Mouse (Mus musculus) left cerebral cortex, adult 8-10 months (tissue): ENCODE results near the gene Vcan. TPM values are rescaled to one million over a fixed set of nuclear protein-coding genes. Genes with fewer than 3 reads are reported as not detected.
"Not testable (repeated sequence)": the region's sequence is repeated elsewhere in the genome, so short reads cannot be mapped to it uniquely, and the experiment has no call there.

Source experiments
- DNase-seq, 2 experiments: peaks; one replicate each; pipeline ENCODE4 v3.0.0; 2022; ENCODE audit warnings: low spot score in 2 of 2
- total RNA-seq, 4 experiments: library from RNA; stranded (reverse); gene quantifications; 2 replicates each; pipeline ENCODE4 v1.2.4; 2022

Gene Vcan
- 10 to 100 TPM; 13.6 to 16.1 (median 14.6) TPM for total RNA-seq

DNA sequence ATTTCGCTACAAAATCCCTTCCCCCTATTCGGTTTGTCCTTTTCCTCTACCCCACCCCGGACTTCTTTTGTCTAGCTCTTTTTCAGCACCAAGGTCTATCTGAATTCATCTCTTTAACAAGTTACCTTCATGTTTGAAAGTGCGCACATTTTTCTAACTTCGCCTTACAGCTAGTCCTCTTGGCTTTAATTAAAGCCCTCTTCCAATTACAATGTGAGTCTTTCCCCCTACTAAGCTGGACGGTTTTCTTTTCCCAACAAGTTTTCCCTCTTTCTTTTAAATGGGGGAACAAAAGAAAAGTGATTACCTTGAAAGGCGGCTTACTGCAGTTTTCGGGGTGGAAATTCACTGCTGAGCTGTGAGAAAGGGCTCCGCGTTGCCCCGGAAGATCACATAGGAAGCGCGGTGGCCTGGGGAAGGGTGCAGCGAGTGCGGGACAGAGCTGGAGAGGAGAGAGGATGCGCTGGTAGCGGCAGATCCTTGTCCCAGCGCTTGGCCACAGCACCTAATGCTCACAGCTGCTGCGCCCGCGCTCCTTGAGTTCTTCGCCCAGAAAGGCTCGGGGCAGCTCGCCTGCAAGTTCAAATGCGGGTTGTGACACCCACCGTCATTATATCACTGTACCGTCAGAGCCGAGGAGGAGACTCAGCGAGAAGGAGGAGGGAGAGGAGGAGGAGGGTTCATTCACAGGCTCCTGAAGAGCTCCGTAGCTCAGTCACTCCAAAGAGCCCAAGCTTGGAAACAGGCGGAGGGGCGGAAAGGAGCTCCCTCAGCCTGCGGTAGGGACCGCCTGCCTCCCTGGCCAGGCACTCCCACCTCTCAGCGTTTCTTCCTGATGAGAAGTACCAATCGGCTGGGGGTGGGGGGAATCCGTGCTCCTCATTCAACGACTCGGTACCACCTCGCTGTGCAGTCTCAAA lies at the start of gene Vcan:
Vcan (minus strand) TSS at position 744 of the 920 bp plus-strand sequence.
- DNase-seq, result peak in 1 of 2 experiments; percentile 22

DNA sequence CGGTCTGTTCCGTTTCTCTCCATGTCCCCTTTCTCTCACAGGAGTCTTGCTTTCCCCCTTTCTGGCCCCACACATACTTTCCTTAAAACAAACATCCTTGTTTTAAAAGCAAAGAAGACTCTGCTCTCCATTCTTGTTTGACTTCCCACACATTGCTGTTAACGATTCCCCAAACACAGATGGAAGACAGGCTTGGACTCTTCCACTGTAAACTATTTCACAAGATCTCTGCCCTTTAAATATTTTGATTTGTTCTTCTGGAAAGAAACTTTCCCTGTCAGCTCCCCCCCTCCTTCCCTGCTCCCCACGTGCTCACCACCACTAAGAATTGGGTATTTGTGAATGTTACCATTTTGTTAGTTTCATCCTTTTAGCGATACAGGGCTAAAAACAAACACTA lies 49.2 kb upstream of the Vcan start:
- DNase-seq, result no peak

DNA sequence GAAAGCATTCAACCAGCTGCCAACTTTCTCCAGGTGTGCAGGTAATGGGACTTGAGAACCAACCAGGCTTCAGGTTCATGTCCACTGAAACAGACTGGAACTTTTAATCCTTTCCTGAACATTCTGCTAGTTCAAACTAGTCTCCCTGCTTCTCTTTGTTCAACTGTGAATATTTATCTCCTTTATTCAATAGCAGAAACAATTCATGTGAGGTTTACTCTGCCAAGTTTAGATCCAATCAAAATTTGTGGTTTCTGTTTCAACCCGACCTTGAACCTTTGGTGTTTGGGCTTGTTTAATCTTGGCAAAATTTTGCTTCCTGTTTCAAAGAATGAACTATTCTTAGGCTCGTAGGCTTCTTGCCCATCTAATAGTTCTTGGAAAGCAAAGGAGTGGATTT lies 40.6 kb upstream of the Vcan start:
- no peak for DNase-seq

DNA sequence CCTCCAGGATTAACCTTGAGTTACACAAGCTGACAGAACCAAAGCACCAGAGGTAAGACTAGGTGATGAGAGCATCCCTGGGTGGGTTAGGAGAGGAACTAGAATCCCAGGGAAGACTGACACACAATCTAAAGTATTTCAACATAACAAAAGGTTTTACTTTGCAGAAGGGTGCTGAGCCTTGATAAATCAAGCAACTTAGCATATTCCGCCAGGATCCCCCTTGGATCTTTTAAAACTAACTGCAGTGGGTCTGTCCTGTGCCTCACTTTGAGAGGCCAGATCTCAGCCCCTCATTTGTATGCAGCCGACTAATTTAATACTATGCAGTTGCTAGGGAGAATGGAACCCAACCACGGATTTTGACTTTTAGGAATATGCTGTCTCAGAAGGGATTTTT lies 38.0 kb upstream of the Vcan start:
- no peak for DNase-seq

DNA sequence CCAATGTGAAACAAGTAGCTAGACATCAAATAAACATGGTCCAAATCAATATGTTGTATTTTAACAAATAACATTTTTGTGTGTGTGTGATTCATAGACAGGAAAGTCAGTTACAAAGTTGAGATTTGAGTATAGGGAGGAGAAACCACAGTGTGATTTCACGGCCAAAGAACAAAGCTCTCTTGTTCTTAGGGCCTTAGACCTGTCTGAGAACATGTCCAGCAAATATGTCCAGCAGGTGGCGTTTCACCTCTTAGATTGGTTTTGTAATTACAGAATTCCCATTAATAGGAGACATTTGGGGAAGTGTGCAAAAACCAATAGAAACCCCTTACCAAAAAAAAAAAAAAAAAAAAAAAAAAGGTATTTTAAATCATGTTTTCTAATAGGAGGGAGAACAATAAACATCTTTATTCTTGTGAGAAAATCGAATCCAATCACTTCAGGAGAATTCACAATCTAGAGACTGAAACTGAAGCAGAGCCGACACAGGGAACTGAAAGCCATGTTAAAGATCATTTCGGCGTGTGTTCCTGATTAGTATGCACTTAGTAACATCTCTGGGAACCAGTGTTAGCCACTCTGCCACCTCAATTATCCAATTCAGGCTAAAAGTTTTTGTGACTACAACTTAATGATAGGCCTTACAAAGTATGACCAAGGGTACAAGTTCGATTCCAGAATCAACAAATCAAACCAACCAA lies 37.1 kb upstream of the Vcan start:
- DNase-seq, result peak; percentile 24 to 28

DNA sequence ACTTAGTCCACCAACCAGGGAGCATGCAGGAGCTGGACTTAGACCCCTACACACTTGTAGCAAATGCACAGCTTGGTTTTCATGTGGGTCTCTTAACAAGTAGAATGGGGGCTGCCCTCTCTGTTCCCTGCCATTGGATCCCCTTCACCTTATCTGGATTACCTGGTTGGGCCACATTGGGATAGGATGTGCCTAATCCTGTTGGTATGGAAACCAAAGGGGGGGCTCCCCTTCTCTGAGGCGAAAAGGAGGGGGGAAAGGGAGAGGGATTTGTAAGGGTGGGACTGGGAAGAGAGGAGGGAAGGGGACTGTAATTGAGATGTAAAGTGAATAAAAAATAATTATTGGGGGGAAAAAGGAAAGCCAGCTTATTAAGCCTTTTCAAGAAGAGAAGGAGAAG lies 35.5 kb upstream of the Vcan start:
- DNase-seq, result no peak

DNA sequence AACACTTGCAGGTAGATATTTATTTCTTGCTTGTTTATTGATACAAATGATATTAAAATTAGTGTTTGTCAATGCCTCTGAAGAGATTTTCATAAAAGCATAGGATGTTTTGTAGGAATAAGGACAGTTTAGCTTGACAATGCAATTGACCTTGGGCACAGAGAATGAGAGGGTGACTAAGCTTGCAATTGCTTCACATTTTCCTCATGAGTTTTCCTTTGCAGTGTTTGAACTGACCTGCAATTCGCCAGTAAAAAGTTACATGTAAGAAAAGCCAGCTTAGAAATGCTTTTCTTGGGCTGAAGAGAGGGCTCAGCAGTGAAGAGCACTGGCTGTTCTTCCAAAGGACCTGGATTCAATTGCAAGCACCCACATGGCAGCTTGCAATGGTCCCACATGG lies 34.8 kb upstream of the Vcan start:
- DNase-seq, result no peak

DNA sequence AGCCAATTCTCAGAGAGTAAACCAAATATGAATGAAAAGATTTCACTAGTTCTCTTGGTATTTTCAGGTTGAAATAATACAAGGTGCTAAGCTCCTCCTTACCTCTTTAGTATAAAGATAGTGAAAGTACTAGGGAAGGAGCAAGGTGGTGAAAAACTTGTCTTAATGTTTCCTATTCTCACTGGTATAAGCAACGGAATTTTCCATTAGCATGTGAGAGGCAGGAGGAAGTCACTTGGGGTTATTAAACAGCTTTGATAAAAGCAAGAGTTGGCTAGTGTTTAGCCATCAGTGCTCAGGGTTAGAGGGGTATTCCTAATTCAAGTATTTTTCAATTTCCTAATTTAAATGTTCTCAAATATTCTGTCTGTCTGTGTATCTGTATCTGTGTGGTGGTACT lies 24.2 kb upstream of the Vcan start:
- DNase-seq, result no peak

DNA sequence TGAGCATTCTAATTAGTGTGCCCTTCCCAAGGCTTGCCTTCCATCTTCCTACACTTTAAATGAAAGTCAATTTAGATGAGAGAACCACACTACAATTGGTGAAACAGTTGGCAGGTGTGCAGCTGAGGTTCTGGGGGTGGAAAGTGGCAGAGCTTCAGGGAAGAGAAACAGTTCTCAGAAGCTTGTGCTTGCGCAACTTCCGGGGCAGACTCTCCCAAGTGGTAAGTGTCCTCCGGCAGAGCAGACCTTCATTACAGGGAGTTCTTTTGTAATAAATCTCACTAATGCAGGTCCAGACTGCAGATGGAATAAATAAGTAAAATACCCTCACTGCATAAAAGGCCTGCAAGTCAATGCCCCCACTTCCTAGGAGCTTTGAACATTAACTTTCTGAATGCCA lies 23.7 kb upstream of the Vcan start:
- no peak for DNase-seq

DNA sequence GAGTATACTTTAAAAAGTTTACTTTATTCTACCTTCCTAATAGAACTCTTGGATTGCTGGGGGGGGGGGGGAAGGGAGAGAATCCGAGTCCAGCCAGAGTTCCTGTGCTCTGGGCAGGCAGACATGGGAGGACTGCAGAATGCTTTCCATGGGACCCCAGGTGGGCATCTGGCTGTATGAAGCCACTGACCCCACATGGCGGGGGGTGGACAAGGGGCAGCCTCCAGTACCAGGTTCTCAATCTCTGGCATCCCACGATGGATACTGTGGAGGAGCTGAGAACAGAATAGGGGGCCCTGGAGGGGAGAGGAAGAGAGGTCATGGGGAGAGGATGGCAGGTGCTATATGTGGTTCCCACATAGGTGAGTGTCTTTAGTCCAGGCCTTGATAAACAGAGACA lies 20.0 kb upstream of the Vcan start:
- DNase-seq, result no peak

DNA sequence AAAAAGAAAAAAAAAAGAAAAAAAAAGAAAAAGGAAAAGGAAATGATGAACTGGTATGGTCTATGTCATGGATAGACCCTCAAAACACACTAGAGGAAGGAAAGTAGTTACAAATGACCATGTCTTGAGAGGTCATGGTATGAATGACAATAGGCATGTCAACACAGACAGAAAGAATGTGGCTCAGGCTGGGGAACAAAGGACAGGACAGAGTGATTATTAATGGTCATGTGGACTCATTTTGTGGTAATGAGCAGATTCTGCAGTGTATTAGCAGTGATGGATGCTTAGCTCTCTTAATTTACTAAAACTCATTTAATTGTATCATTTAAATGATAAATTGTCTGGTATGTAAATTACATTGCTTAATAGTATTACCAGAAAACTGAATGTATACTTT lies 14.0 kb upstream of the Vcan start:
- no peak for DNase-seq

DNA sequence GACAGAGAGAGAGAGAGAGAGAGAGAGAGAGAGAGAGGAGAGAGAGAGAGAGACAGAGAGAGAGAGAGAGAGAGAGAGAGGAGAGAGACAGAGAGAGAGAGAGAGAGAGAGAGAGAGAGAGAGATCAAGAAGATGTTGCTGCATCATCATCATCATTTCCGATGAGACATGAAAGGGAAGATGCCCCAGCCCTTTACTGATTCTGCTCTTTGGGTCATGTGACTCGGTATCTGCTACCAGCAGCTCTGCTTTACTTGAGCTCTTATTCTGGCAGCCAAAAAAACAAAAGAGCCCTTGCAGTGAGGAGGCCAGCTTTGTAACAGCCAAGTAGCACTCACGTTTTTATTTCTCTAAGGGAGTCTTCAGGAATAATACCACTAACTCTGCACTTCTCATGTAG lies 8.3 kb upstream of the Vcan start:
- DNase-seq, result not testable (repeated sequence)

DNA sequence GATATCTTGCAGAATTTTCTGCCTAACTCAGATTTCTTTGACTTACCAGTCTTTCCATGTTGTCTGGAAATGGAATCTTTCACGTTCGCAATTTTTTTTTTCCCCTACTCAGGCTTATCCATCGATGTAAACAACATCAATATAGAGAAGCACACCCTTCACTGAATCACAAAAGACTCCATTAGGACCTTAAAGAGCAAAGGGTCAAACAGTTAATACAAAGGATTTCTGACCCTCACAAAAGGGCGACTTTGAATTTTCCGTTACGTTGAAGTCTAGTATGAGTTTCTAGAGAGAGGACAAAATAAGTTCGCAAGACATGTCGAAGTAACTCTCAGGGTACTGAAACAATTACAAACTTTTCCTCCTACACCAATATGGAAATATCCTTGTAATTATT lies 892 bp upstream of the Vcan start:
- no peak for DNase-seq

DNA sequence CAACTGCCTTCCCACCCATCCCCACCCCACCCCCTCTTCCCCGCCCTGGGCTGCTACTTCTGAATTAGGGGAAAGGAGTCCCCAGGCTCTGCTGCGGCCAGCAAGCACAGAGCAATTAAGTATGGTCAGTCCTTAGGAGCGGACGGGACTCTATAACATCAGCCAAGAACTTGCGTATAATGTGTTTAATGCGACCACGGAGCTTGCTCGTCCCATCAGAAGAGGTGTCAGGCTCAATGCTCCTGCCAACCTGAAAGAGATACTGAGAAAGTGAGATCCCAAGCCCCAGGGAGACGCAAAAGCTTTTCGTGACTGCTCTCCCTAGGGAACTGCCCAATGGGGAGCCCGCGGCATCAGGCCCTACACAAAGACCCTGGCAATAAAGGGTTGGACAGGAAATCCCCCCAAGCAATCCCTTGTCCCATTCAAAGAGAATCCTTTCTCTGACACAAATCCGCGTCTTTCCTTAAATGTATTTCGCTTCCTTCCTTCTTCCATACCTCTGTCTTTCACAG lies 434 bp upstream of the Vcan start:
- no peak for DNase-seq

DNA sequence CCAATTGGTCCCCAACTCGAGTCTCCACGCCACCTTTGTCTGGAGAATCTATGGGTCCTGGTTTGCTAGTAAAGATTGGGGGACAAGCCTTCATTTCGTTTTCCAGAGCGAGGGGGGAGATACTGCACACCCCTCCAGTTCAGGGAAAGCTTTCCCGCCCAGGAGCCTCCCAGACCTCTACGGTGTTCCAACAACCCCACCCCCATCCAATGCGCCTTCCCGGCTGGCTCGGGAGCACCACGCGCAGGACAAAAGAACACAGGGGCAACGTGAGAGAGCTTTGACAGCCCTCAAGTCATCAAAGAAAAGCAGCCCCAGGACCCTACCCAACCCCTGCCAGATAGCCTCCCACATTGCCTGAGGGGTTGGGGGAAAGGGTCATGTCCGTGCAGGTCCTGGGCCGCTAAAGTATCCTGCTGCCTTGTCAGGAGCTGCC lies 1.2 kb downstream of the Vcan start:
- DNase-seq, result no peak

DNA sequence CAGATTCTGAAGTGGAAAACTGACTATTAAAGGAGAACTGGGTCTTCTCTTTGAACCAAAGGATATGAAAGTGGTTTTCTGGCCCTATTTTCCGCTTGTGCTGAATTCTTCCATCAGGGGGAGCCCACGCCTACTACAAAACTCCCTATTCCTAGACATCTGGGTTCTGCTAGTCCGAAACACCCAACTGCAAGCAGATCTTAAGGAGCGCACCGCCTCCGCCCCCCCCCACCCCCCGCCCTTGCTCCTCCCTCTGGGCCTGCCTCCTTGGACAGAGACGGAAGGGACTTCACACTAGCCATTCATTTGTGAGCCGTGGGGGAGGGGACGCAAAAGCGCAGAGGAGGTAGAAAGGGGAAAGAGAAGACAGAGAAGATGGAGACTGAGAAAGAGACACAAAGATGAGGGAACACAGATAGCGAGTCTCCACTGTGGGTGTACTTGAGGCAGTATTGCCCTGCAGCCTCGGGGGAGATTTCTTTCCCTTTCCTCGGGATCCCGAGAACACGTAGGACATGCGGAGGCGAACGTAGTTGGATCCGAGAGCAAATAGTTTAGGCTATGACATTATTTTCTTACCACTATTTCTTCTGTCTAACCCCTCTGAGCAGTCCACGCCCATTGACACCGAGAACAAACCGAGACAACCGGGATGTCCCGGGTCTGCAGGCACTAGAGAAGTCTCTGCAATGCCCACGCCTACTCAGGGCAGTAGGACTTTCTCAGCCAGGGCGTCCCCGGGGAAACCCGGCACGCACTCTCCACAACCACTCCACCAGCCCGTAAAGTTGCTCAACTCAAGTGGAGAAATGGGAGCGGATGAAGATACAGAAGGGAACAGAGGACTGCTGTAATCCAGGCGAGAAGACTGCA lies 1.8 kb downstream of the Vcan start:
- peak; percentile 43 to 48 for DNase-seq

DNA sequence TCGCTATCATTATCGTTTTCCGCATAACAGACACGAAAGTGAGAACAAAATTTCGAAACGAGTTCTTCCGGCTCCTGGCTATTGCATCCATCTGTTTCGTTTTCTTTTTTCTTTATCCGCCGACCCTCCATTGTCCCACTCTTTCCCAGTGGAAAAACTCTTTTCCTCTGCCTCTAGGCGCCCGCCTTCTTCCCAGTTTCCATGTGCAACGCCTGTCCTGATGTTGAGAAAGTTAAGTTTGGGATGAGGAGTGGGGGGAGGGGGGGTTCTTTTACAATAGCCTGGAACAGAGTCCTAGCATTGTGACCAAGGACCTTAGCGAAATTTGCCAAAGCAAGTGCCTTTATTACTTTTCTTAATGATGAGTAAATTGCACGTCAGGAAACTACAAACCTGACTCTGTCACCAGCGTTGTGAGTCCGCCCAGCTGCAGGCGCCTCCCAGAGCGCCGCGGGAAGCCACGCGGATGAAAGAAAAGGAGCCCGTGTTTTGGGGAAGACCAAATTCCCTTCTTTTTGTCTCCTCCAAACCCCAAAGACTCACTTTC lies 2.5 kb downstream of the Vcan start:
- DNase-seq, result no peak

DNA sequence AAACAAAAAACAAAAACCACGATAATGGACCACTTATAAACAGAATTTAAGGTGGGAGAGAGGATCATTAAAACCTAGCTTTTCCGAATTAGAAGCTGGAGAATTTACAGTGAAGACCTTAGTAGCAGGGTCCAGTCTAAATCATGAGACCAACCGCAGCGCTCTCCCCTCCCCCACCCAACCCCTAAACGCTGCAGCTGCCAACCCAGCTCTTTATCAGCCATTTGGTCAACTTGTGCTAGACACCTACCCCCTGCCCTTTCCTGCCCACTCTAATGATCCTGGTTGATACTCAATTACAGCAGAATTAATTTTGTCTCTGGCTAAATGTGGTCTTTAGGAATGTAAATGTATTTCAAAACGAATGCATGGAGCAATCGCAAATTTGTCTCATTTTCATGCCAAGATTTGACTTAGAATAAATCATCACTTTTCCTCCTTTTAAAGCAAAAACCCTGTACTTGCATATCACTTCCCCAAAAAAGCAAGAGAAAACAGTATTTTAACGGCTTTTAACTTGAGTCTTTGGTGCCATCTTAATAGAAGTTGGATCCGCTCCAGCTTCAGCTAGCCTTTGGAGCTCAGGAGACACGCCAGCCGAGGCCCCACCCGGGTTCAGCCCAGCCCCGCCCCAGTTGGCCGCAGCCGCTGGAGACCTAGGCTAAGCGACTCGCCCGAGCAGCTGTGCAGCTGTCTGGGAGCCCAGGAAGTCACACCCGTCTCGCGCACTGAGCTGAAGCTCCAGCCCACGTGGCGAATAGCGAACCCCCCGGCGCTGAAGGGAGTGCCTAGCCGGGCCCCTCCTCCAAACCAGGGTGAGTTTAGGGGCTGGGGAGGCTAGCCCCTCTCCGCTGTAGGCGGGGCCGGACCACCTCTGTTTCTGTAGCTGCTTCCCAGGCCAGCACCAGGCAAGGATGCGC lies 3.3 kb downstream of the Vcan start:
- DNase-seq, result peak; percentile 18 to 34

DNA sequence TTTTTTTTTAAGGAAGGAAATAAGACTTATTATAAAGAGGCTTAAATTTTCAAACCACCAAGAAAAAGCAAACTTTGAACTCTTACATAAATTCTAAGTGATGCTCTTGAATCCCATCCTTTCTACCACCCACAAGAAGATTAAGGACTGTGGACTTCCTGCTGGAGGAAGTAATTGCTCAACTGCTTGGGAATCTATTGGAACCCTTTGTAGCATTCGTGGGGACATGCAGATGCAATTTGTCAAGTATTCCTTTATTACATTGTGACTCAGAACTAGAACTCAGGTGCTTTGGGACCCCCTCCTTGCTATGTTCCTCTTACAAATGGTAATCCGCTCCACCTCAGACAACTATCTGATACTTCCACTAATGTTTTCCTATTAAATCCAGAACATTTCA lies 4.0 kb downstream of the Vcan start:
- DNase-seq, result no peak

DNA sequence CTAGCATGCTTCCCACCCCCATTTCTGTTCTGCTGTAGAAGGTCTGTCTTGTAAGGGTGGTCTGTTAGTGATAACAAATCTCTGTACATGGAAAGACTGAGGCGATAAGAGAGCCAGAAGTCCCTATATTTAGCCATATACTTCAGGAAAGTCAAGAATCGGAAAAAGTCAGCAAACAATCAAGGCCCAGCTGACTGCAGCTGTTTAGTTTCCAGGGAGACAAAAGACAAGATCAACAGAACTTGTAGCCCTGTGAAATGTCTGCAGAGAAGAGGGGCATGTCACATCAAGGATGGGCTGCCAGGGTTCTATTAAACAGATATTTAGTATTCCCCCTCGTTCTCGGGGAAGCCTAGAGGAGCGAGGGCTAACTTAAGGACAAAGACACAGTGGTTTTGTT lies 7.2 kb downstream of the Vcan start:
- DNase-seq, result no peak
